Mouse (Mus musculus): Measurements from ENCODE around the gene Insyn1. TPM values are rescaled to one million over a fixed set of nuclear protein-coding genes. Genes with fewer than 3 reads are reported as not detected.

Gene Insyn1
- polyA plus RNA-seq, 1 experiment = not detected

GRCm38 (mm10) chr9:58458856-58459553, 29.4 kb upstream of the Insyn1 start:
- no peak overlapping the region for H3K27ac ChIP-seq (ENCODE audit: control insufficient read depth, insufficient read depth, low read depth, low read length, poor library complexity)
- no peak for TF ChIP-seq CTCF (IDR thresholded peaks at IDR 0.05; ENCODE audit: control insufficient read depth, insufficient read depth, low read length)
- no peak for TF ChIP-seq POLR2A (IDR thresholded peaks at IDR 0.05; ENCODE audit: borderline replicate concordance, control insufficient read depth, low read depth, low read length)

GRCm38 (mm10) chr9:58467345-58468025, 20.9 kb upstream of the Insyn1 start:
- WGBS = 31% methylated on average over 5 of the region's 5 CpGs
- Histone ChIP-seq H3K27ac (ENCODE audit: control insufficient read depth, insufficient read depth, low read depth, low read length, poor library complexity) (no peak overlapping the region), H3K4me3 (replicated peaks; ENCODE audit: control insufficient read depth, low read depth, low read length) (no peak overlapping the region), H3K4me1 (ENCODE audit: control insufficient read depth, insufficient read depth, low read length) (no peaks in the 10 kb centered on the region)
- TF ChIP-seq CTCF (IDR thresholded peaks at IDR 0.05; ENCODE audit: control insufficient read depth, insufficient read depth, low read length) (no peak), POLR2A (IDR thresholded peaks at IDR 0.05; ENCODE audit: borderline replicate concordance, control insufficient read depth, low read depth, low read length) (no peak)

More at GRCm38 (mm10) chr9:58458856-58459553, 29.4 kb upstream of the Insyn1 start:
- Histone ChIP-seq H3K4me3 (replicated peaks; ENCODE audit: control insufficient read depth, low read depth, low read length) (no peak overlapping the region), H3K4me1 (ENCODE audit: control insufficient read depth, insufficient read depth, low read length) (no peaks in the 10 kb centered on the region)
- 72% methylated on average over 6 of the region's 6 CpGs for WGBS

- TF ChIP-seq CTCF (IDR thresholded peaks at IDR 0.05; ENCODE audit: control insufficient read depth, insufficient read depth, low read length) (no peak), POLR2A (IDR thresholded peaks at IDR 0.05; ENCODE audit: borderline replicate concordance, control insufficient read depth, low read depth, low read length) (no peak)
- 77% methylated on average over 6 of the region's 6 CpGs for WGBS
Measured at GRCm38 (mm10) chr9:58470466-58470865, 17.9 kb upstream of the Insyn1 start.

GRCm38 (mm10) chr9:58473211-58473815, 15.1 kb upstream of the Insyn1 start:
- no peaks in the 10 kb centered on the region for H3K4me1 ChIP-seq (ENCODE audit: control insufficient read depth, insufficient read depth, low read length)
- no peak overlapping the region for H3K27ac ChIP-seq (ENCODE audit: control insufficient read depth, insufficient read depth, low read depth, low read length, poor library complexity)
- 79% methylated on average over 8 of the region's 8 CpGs for WGBS

More at GRCm38 (mm10) chr9:58470466-58470865, 17.9 kb upstream of the Insyn1 start:
- Histone ChIP-seq H3K4me3 (replicated peaks; ENCODE audit: control insufficient read depth, low read depth, low read length) (no peak overlapping the region), H3K27ac (ENCODE audit: control insufficient read depth, insufficient read depth, low read depth, low read length, poor library complexity) (no peak overlapping the region), H3K4me1 (ENCODE audit: control insufficient read depth, insufficient read depth, low read length) (no peaks in the 10 kb centered on the region)

GRCm38 (mm10) chr9:58487076-58487475, 1.3 kb upstream of the Insyn1 start:
- H3K4me1 ChIP-seq (ENCODE audit: control insufficient read depth, insufficient read depth, low read length) = no peaks in the 10 kb centered on the region
- WGBS = 44% methylated on average over 3 of the region's 3 CpGs
- H3K4me3 ChIP-seq (replicated peaks; ENCODE audit: control insufficient read depth, low read depth, low read length) = no peak overlapping the region
- TF ChIP-seq CTCF (IDR thresholded peaks at IDR 0.05; ENCODE audit: control insufficient read depth, insufficient read depth, low read length) (no peak), POLR2A (IDR thresholded peaks at IDR 0.05; ENCODE audit: borderline replicate concordance, control insufficient read depth, low read depth, low read length) (no peak)
- no peak overlapping the region for H3K27ac ChIP-seq (ENCODE audit: control insufficient read depth, insufficient read depth, low read depth, low read length, poor library complexity)

More at GRCm38 (mm10) chr9:58473211-58473815, 15.1 kb upstream of the Insyn1 start:
- no peak overlapping the region for H3K4me3 ChIP-seq (replicated peaks; ENCODE audit: control insufficient read depth, low read depth, low read length)
- TF ChIP-seq POLR2A (IDR thresholded peaks at IDR 0.05; ENCODE audit: borderline replicate concordance, control insufficient read depth, low read depth, low read length) (no peak), CTCF (IDR thresholded peaks at IDR 0.05; ENCODE audit: control insufficient read depth, insufficient read depth, low read length) (no peak)

- WGBS = 29% methylated on average over 13 of the region's 13 CpGs
- TF ChIP-seq CTCF (IDR thresholded peaks at IDR 0.05; ENCODE audit: control insufficient read depth, insufficient read depth, low read length) = no peak
- Histone ChIP-seq H3K4me3 (replicated peaks; ENCODE audit: control insufficient read depth, low read depth, low read length) (no peak overlapping the region), H3K27ac (ENCODE audit: control insufficient read depth, insufficient read depth, low read depth, low read length, poor library complexity) (no peak overlapping the region), H3K4me1 (ENCODE audit: control insufficient read depth, insufficient read depth, low read length) (no peaks in the 10 kb centered on the region)
Measured at GRCm38 (mm10) chr9:58489133-58489864, 896 bp downstream of the Insyn1 start.

GRCm38 (mm10) chr9:58489865-58490165, 1.4 kb downstream of the Insyn1 start:
- no peak overlapping the region for H3K4me3 ChIP-seq (replicated peaks; ENCODE audit: control insufficient read depth, low read depth, low read length)
- no peak for TF ChIP-seq CTCF (IDR thresholded peaks at IDR 0.05; ENCODE audit: control insufficient read depth, insufficient read depth, low read length)
- H3K27ac ChIP-seq (ENCODE audit: control insufficient read depth, insufficient read depth, low read depth, low read length, poor library complexity) = no peak overlapping the region
- WGBS = 70% methylated on average over 7 of the region's 7 CpGs
- no peaks in the 10 kb centered on the region for H3K4me1 ChIP-seq (ENCODE audit: control insufficient read depth, insufficient read depth, low read length)

- no peak overlapping the region for H3K27ac ChIP-seq (ENCODE audit: control insufficient read depth, insufficient read depth, low read depth, low read length, poor library complexity)
- 91% methylated on average over 2 of the region's 2 CpGs for WGBS
- TF ChIP-seq POLR2A (IDR thresholded peaks at IDR 0.05; ENCODE audit: borderline replicate concordance, control insufficient read depth, low read depth, low read length) (no peak), CTCF (IDR thresholded peaks at IDR 0.05; ENCODE audit: control insufficient read depth, insufficient read depth, low read length) (no peak)
- H3K4me3 ChIP-seq (replicated peaks; ENCODE audit: control insufficient read depth, low read depth, low read length) = no peak overlapping the region
- H3K4me1 ChIP-seq (ENCODE audit: control insufficient read depth, insufficient read depth, low read length) = no peaks in the 10 kb centered on the region
Measured at GRCm38 (mm10) chr9:58490391-58490790, 2.0 kb downstream of the Insyn1 start.
